Mouse (Mus musculus) kidney, postnatal 14 days (tissue): ENCODE data around the gene Limd1.

Experiments
- DNase-seq: peaks from one replicate; pipeline ENCODE4 v3.0.0; 2022; ENCODE audit warnings: mixed read lengths

The Limd1 gene

GRCm38 (mm10) chr9:123518969-123519894, 40.7 kb downstream of the Limd1 start:
- no peak for DNase-seq

- DNase-seq: no peak
These were observed 42.2 kb downstream of the Limd1 start for GRCm38 (mm10) chr9:123520735-123521134.

- peak; percentile 39 for DNase-seq
These were observed 45.2 kb downstream of the Limd1 start for GRCm38 (mm10) chr9:123523676-123524075.

GRCm38 (mm10) chr9:123525095-123525494, 46.6 kb downstream of the Limd1 start:
- DNase-seq: peak; percentile 74

GRCm38 (mm10) chr9:123526502-123526901, 48.0 kb downstream of the Limd1 start:
- no peak for DNase-seq

- DNase-seq: no peak
These were observed 49.8 kb downstream of the Limd1 start for GRCm38 (mm10) chr9:123528087-123528925.

- peak; percentile 57 for DNase-seq
These were observed 50.4 kb downstream of the Limd1 start for GRCm38 (mm10) chr9:123528926-123529295.

GRCm38 (mm10) chr9:123529392-123530157, 51.1 kb downstream of the Limd1 start, which contains the start of gene Sacm1l:
TSS of gene Sacm1l (plus strand) at chr9:123529759.
- peak; percentile 100 for DNase-seq

GRCm38 (mm10) chr9:123530158-123530475, 51.6 kb downstream of the Limd1 start:
- DNase-seq: no peak

- no peak for DNase-seq
These were observed 52.1 kb downstream of the Limd1 start for GRCm38 (mm10) chr9:123530566-123531130.

- DNase-seq: no peak
These were observed 52.7 kb downstream of the Limd1 start for GRCm38 (mm10) chr9:123531234-123531633.

GRCm38 (mm10) chr9:123536613-123537012, 58.1 kb downstream of the Limd1 start:
- no peak for DNase-seq

GRCm38 (mm10) chr9:123538189-123538588, 59.7 kb downstream of the Limd1 start:
- DNase-seq: no peak

- no peak for DNase-seq
These were observed 60.6 kb downstream of the Limd1 start for GRCm38 (mm10) chr9:123539093-123539492.

GRCm38 (mm10) chr9:123539823-123540222, 61.3 kb downstream of the Limd1 start:
- DNase-seq: peak; percentile 54

- DNase-seq: no peak
These were observed 76.1 kb downstream of the Limd1 start for GRCm38 (mm10) chr9:123554599-123554998.
